Mouse (Mus musculus) 416B (cell line): ENCODE data around the gene Gins2.

Source experiments
- DNase-seq: peaks from one replicate; pipeline ENCODE4 v3.0.0; 2011; ENCODE audit warnings: low read depth

Gins2 gene

GRCm38 (mm10) chr8:120563851-120564837 is 25.0 kb downstream of the Gins2 start:
- DNase-seq: peak; percentile 99

GRCm38 (mm10) chr8:120563348-120563724 is 25.8 kb downstream of the Gins2 start:
- no peak for DNase-seq

GRCm38 (mm10) chr8:120562680-120563347 is 26.3 kb downstream of the Gins2 start:
- no peak for DNase-seq

GRCm38 (mm10) chr8:120561539-120562435 is 27.3 kb downstream of the Gins2 start:
- DNase-seq: peak; percentile 38

- no peak for DNase-seq
Observed at GRCm38 (mm10) chr8:120560535-120560934, 28.6 kb downstream of the Gins2 start.

- DNase-seq: no peak
Observed at GRCm38 (mm10) chr8:120559654-120560053, 29.4 kb downstream of the Gins2 start.

GRCm38 (mm10) chr8:120558162-120558561 is 30.9 kb downstream of the Gins2 start:
- DNase-seq: no peak

- no peak for DNase-seq
Observed at GRCm38 (mm10) chr8:120557170-120557965, 31.7 kb downstream of the Gins2 start.

- no peak for DNase-seq
Observed at GRCm38 (mm10) chr8:120556198-120556892, 32.8 kb downstream of the Gins2 start.

GRCm38 (mm10) chr8:120554466-120555039 is 34.6 kb downstream of the Gins2 start:
- DNase-seq: no peak

- no peak for DNase-seq
Observed at GRCm38 (mm10) chr8:120553441-120554123, 35.5 kb downstream of the Gins2 start.

GRCm38 (mm10) chr8:120552509-120552908 is 36.6 kb downstream of the Gins2 start:
- DNase-seq: no peak

- no peak for DNase-seq
Observed at GRCm38 (mm10) chr8:120551677-120551980, 37.5 kb downstream of the Gins2 start.

GRCm38 (mm10) chr8:120550937-120551676 is 38.0 kb downstream of the Gins2 start:
- no peak for DNase-seq

- DNase-seq: no peak
Observed at GRCm38 (mm10) chr8:120550430-120550829, 38.7 kb downstream of the Gins2 start.

- DNase-seq: no peak
Observed at GRCm38 (mm10) chr8:120549922-120550321, 39.2 kb downstream of the Gins2 start.

- no peak for DNase-seq
Observed at GRCm38 (mm10) chr8:120549321-120549921, 39.7 kb downstream of the Gins2 start.

GRCm38 (mm10) chr8:120548313-120548761 is 40.8 kb downstream of the Gins2 start:
- DNase-seq: no peak

GRCm38 (mm10) chr8:120547562-120547961 is 41.5 kb downstream of the Gins2 start:
- DNase-seq: no peak
